Mouse (Mus musculus) left cerebral cortex, adult 2 months (tissue): ENCODE measurements around the gene Ihh. TPM values are rescaled to one million over a fixed set of nuclear protein-coding genes. Genes with fewer than 3 reads are reported as not detected.

ENCODE experiments used
- DNase-seq, 2 experiments: peaks; one replicate each; pipeline ENCODE4 v3.0.0; 2021 to 2022; ENCODE audit warnings: low spot score in 2 of 2, mixed read lengths in 1 of 2; ENCODE audit errors: extremely low spot score in 1 of 2
- H3K27ac ChIP-seq: fragments of 200-600 bp; 2 replicates; pipeline ENCODE4 v1.8.1; 2022
- H3K4me3 ChIP-seq: fragments of 200-600 bp; 2 replicates; pipeline ENCODE4 v1.8.1; 2022
- CTCF ChIP-seq: fragments of 200-600 bp; IDR thresholded peaks from 2 replicates; pipeline ENCODE4 v1.8.1; 2022; ENCODE audit warnings: antibody characterized with exemption, mild to moderate bottlenecking, moderate library complexity
- intact Hi-C: fragments of 180-260 bp; cut with DNase I; formaldehyde crosslinking; loops from one replicate; pipeline ENCODE4 v1.15.1; 2025
- long read RNA-seq, 2 experiments: library from polyadenylated mRNA; stranded (forward); transcript quantifications; one replicate each; pipeline ENCODE4 v2.0.0; 2021; ENCODE audit warnings: borderline mapping rate in 2 of 2
- total RNA-seq, 2 experiments: library from RNA; stranded (reverse); gene quantifications; 2 replicates each; pipeline ENCODE4 v1.2.3; 2021

Gene Ihh
- total RNA-seq: under 1 TPM; 0.45 to 0.72 TPM
- long read RNA-seq, experiment 1: 0 reads
- long read RNA-seq, experiment 2, partial matches to known transcripts: 0 of 2 reads
- long read RNA-seq, experiment 2, other reads (novel, unspliced or antisense): 2 of 2 reads

DNA sequence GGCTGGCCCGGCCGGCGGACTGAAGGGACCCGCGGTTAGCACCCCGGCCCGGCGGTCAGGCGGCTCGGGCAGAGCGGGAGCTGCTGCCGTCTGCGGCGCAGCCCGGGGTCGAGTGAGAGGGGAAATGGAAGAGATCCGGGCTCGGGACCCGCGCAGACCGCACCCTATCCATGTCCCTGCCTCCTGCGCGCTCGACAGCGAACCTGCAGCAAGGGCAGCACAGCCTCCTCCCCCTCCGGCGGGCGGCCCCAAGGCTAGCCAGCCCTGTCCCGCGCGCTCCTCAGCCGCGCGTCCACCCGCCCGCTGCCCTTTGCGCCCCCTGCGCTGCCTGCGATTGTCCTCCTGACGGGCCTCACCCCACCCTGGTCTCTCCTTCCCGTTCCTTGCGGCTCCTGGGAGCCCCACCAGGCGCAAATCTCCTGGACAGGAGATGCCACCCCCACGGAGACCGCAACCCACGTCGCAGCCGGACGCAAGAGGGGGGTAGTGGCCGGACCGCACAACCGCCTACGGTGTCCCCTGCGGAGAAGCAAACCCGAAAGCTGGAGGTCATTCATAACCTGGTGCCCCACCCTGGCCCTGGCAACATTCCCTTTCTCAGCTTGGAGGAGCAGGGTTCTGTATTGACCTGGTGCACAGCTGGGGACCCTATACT, at the start of gene Ihh:
Gene Ihh, minus strand, starts transcription at position 117 of the 655 bp plus-strand sequence.
- intact Hi-C loops: no loop called here
- no peak for DNase-seq
- no peak for TF ChIP-seq CTCF
- Histone ChIP-seq H3K4me3 (peak within 1 kb of the TSS; percentile 4), H3K27ac (no peak within 1 kb of the TSS)

DNA sequence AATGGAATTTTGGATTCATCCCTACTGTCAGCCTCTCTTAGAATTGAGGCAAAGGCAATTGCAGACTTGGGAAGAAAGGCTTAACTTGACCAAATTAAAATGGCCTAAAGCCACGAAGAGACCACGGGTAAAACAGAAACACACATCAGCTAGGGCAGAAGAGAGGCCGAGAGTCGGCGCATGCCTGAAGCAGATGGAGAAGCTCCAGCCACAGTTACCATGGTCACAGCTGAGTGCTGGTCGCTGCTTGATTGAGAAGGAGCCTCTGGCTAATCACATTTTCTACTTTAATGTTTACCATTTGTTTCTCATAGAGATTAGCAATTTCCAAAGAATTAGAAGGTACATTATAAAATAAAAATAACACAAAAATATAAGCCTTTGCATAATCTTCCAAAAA, 49.7 kb upstream of the Ihh start:
- intact Hi-C loops: no loop called here
- DNase-seq: no peak
- no peak for TF ChIP-seq CTCF
- H3K4me3 ChIP-seq: no peak overlapping the region
- no peak overlapping the region for H3K27ac ChIP-seq

DNA sequence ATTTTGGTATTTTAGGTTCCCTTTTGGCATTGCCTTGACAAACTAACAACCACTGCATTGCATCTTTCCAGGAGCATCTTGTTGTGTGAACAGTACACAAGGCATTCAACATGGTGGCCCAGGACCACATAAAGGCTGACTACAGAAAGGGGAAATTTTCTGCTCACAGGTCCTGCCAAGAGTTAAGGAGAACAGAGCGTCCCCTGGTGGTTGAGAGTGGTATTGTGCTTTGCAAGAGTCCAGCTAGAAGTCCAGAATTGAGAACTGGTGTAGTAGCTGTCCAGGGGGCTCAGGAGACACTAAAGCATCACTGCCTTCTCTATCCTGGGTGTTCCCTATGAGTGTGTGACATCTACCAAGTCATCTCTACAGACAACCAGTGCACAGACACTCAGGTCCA, 49.0 kb upstream of the Ihh start:
- peak; percentile 82 for TF ChIP-seq CTCF
- Histone ChIP-seq H3K4me3 (no peak overlapping the region), H3K27ac (no peak overlapping the region)
- DNase-seq: peak; percentile 12 to 36
- intact Hi-C loops: no loop called here

DNA sequence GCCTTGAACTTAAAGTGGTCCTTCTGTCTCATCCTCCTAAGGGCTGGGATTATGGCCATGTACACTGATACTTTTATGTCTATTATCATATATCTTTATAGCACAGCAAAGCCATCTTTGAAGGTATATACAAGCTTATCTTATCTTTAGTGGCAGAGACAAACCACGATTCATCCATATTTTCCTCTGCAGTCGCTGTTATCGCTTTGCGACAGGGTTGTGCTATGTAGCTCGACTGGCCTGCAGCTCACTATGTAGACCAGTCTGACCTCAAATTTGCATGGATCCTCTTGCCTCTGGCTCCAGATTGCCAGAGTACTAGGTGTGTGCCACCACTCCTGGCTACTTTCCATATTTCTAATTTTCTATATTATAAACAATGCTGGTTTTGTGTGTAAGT, 47.7 kb upstream of the Ihh start:
- intact Hi-C loops: no loop called here
- no peak for DNase-seq
- no peak overlapping the region for H3K27ac ChIP-seq
- H3K4me3 ChIP-seq: no peak overlapping the region
- no peak for TF ChIP-seq CTCF

DNA sequence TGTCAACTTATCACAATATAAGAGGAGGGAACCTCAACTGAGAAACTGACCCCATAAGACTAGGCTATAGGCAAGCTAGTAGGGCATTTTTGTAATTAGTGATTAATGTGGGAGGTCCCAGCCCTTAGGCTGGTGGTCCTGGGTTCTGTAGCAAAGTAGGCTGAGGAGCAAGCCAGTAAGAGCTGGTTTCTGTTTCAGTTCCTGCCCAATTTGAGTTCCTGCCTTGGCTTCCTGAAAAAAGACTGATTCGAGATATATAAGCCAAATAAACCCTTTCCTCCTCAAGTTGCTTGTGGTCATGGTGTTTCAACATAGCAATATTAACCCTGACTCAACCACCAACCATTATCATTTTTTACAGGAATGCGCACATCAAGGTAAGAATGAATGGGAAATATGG, 45.8 kb upstream of the Ihh start:
- intact Hi-C loops: no loop called here
- H3K4me3 ChIP-seq: no peak overlapping the region
- TF ChIP-seq CTCF: no peak
- DNase-seq: no peak
- no peak overlapping the region for H3K27ac ChIP-seq

DNA sequence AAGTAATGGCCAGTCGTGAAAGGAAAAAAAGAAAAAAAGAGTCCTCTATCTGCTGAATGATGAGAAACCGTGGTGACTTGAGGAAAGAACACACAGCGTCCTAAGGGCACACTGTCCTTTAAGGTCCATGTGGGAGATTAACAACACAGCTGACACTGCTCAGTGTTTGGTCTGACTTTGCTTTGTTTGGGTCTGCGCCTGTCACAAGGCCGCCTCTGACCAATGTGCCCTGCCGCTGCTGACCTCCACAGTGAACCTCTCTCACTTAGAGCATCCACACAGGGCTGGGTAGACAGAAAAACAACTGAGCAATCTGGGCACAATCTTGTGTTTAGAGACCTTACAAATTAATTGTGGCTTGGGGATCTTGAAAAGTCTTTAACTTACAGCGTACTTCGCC, 25.5 kb upstream of the Ihh start:
- no peak for TF ChIP-seq CTCF
- Histone ChIP-seq H3K4me3 (no peak overlapping the region), H3K27ac (no peak overlapping the region)
- no peak for DNase-seq
- intact Hi-C loops: no loop called here

DNA sequence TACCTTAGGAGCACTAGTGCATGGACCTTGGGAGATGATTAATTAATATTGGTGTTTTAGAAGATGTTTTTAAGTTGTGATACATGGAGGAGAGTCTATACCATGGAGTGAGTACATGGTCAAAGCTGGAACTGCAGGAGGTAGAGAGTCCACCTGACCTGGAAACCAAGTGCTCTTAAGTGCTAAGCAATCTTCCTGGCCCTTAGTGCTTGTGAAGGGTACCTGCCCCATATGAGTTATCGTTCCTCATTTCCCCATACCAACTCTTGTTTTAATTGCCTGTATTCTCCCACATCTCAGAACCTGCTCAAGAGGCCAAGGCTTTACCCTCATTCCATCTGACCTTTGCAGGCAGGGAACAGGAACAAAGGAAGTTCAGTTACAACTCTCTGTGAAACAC, 24.5 kb upstream of the Ihh start:
- no peak for TF ChIP-seq CTCF
- Histone ChIP-seq H3K27ac (no peak overlapping the region), H3K4me3 (no peak overlapping the region)
- no peak for DNase-seq
- intact Hi-C loops: no loop called here

DNA sequence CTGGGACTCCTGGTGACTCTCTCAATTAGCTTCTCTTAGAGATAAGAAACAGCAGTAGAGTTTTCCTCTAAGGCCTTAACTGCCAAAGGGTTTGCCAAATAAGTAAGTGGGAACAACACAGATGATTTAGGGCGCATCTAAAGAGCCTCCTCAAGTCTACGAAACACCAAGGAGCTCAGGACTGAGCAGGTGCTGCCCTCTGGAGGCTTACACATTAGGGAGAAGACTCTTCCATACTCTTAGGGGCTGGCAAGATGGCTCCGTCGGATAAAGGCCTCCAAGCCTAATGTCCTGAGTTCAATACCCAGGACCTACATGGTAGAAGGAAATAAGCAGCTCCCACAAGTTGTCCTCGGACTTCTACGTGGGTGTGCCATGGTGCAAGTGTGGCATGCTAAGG, 22.1 kb upstream of the Ihh start:
- intact Hi-C loops: no loop called here
- no peak for DNase-seq
- Histone ChIP-seq H3K4me3 (no peak overlapping the region), H3K27ac (no peak overlapping the region)
- TF ChIP-seq CTCF: peak; percentile 19

DNA sequence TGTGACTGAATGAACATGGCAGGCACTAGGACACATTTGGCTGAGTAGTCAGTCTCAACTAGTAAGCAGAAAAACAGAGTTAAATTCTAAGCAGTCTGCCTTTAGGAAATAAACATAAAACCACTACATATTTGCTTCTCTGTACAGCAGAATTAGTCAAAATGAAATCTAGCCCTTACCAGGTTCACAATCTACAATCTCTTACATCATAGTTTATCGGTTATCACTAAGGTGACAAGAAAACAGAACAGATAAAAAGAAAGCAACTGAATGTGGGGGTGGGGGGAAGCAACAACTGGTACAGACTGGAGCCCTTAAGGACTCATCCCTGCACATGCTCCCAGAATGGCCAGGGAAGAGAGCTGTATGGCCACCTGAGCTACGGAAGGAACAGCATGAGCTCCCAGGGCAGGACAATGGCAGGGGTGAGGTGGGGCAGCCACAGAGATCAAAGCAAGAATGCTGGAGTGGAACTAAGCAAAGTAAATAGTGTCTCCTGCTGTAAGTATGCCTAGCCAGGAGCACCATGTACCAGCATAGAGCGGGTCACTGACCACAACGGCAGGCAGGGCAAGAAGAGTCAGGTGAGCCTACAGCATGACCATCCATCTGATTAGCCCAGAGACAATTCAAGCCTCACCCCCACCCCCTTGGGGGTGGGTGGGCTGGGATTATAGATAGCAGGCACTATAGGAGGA, 20.0 kb upstream of the Ihh start:
- Histone ChIP-seq H3K4me3 (no peak overlapping the region), H3K27ac (no peak overlapping the region)
- TF ChIP-seq CTCF: no peak
- intact Hi-C loops: no loop called here
- no peak for DNase-seq

DNA sequence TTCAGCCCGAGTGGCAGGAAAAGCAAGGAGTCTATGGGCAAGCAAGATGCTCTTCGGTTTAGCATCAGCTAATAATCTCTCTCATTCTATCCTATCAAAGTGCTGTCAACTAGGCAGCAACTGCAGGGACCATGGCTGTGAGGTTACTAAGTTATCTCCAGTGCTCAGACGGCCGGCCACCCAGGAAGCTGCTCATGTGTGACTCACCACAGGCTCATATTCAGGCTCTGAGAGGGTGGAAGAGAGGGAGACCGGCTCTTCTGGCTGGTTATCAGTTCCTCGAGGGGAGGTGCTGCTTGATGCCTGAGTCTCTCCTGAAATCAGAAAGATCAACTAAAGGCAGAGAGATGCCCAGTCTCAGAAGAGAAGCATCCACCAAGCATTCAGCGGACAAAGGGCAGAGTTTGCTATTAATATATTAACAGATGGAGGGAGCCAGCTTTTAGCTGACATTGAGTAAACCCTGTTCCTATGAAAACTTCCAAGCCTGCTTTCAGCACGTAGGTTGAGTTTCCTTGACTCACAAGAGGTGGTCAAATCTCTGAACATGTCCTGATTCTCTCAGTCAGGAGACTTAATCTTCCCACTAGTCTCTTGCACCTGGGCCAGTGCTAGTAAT, 16.6 kb upstream of the Ihh start:
- H3K4me3 ChIP-seq: no peak overlapping the region
- intact Hi-C loops: no loop called here
- H3K27ac ChIP-seq: no peak overlapping the region
- no peak for TF ChIP-seq CTCF
- no peak for DNase-seq

DNA sequence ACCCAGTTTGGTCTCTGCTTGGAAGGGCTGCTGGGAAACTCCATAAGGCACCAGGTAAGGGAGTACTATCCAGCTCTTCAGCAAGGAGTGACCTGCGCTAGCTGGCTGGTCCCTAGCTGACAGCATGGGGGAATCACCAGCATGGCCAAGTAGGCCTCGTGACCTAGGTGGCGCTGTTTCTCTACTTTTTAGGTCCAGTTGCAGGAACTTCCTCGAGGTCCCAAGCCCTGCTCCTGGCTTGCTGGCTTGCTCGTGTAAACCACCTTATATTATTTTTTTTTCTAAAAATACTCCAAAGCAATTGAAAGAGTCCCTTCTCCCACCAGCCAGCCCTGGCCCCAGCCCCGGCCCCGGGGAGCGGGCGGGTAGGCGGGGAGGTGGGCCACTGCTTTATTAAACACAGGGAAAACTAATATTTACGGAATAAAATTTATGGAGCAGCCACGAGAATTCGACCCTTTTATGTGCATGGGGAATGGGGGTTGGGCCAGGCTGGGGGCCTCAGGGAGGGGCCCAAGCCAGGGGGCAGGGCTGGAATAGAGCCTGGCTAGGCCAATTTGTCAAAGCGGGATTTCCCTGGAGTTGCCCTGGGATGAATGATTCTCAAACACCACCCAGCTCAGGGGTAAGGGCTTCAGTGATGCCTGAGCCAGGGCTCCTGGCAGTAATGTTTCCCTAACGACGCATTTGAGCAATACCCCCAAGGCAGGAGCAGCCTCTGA, 13.2 kb upstream of the Ihh start:
- peak; percentile 73 for TF ChIP-seq CTCF
- Histone ChIP-seq H3K27ac (no peak overlapping the region), H3K4me3 (no peak overlapping the region)
- DNase-seq: peak; percentile 44 to 67
- intact Hi-C loops: loop anchor here (1.0 kb wide), 1 partner anchor 52 kb away; no protein-coding TSS in a partner anchor

DNA sequence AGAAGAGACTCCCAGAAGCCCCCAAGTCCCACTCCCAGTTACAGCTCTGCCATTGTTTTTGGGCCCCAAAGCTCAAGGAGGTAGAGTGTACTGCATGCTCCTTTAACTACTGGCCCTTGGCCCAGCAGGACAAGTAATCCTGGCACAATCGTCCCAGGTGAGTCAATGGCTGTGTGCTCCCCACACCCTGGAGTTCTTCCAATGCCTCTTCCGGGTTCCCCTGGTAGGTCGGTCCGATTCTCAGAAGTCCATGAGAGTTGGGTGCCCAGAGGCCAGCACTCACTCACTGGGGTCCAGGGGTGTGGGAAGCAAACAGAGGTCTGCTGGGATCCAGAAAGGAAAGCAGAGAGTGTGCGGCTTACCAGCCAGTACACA, 11.4 kb upstream of the Ihh start:
- intact Hi-C loops: no loop called here
- Histone ChIP-seq H3K27ac (no peak overlapping the region), H3K4me3 (no peak overlapping the region)
- no peak for TF ChIP-seq CTCF
- no peak for DNase-seq
